Mouse (Mus musculus) limb, embryonic 12.5 days (tissue): ENCODE data around the gene Mrpl41. TPM values are rescaled to one million over a fixed set of nuclear protein-coding genes. Genes with fewer than 3 reads are reported as not detected.
"Not testable (repeated sequence)": the region's sequence is repeated elsewhere in the genome, so short reads cannot be mapped to it uniquely, and the experiment has no call there.

Source experiments
- ATAC-seq: fragments of 200-750 bp; cut with Nextera tagmentation; 2 replicates; pipeline ENCODE4 v1.8.0; 2017; ENCODE audit warnings: low read depth, moderate TSS enrichment; ENCODE audit not compliant: insufficient number of reproducible peaks, insufficient read depth, low FRiP score, low TSS enrichment
- H3K27ac ChIP-seq: fragments of 300-500 bp; sonication (generic); 2 replicates; pipeline ENCODE4 v1.5.1; 2016; ENCODE audit warnings: mild to moderate bottlenecking, moderate library complexity
- H3K27me3 ChIP-seq: fragments of 300-500 bp; sonication (generic); 2 replicates; pipeline ENCODE4 v1.6.1; 2016; ENCODE audit warnings: mild to moderate bottlenecking, moderate library complexity
- H3K36me3 ChIP-seq: fragments of 300-500 bp; sonication (generic); 2 replicates; pipeline ENCODE4 v1.6.1; 2016; ENCODE audit warnings: mild to moderate bottlenecking, moderate library complexity
- H3K4me1 ChIP-seq: fragments of 300-500 bp; sonication (generic); replicated peaks from 2 replicates; pipeline ENCODE4 v1.6.1; 2016
- H3K4me2 ChIP-seq: fragments of 300-500 bp; sonication (generic); 2 replicates; pipeline ENCODE4 v1.6.1; 2016; ENCODE audit warnings: mild to moderate bottlenecking, moderate library complexity
- H3K4me3 ChIP-seq: fragments of 300-500 bp; sonication (generic); replicated peaks from 2 replicates; pipeline ENCODE4 v1.5.1; 2016; ENCODE audit warnings: mild to moderate bottlenecking
- H3K9ac ChIP-seq: fragments of 300-500 bp; sonication (generic); replicated peaks from 2 replicates; pipeline ENCODE4 v1.6.1; 2016; ENCODE audit warnings: mild to moderate bottlenecking, moderate library complexity
- H3K9me3 ChIP-seq: fragments of 300-500 bp; sonication (generic); 2 replicates; pipeline ENCODE4 v1.6.1; 2016; ENCODE audit warnings: mild to moderate bottlenecking, moderate library complexity
- WGBS: fragments of 180-500 bp; shearing (Covaris S2); methylation state at CpG from one replicate; pipeline ENCODE4 v1.1.7; 2016; 5-methylcytosine and 5-hydroxymethylcytosine counted together
- polyA plus RNA-seq: library from polyadenylated mRNA; unstranded; fragments of >200 nt; fragmentation: Nextera tagmentation; extraction: Ambion mirVana; gene quantifications from 2 replicates; pipeline ENCODE4 v1.2.1, GENCODE M21; 2016

Gene Mrpl41
- polyA plus RNA-seq, 1 experiment from 2014 or later, result 132 TPM

DNA sequence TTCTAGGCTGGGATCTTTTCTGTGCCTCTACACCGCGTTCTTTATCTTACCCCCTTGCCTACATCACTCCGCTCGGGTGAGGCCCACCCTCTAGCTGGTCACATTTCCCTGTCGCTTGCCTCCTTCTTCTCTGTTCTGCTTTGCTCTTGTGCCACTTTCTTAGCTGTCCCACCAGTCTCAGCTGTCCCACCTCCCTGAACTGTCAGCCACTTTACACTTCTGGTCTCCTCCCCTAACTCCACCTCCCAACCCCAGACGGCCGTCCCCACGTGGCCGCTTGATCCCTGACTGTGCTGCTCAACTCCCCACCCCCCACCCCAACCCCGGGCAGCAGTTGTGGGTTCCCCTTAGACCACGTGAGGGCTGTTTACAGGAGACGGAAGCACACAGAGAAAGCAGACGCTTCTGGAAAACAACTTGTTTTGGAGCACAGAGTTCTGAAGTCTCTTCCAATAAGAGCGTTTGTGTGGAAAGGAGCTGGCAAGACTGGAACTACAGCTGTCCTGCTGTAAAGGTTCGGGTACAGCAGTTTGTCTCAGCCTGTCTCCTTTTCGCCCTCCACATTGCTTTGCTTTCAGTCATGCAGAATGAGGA is 903 bp upstream of the Mrpl41 start, which contains the start of gene Pnpla7:
Pnpla7 (plus strand) TSS at position 330 of the 594 bp plus-strand sequence.
- peak within 1 kb of the TSS; percentile 94 for H3K4me2 ChIP-seq
- no peaks in the 10 kb centered on the region for H3K27me3 ChIP-seq
- H3K4me1 ChIP-seq, result peaks cover 16% of the 10 kb centered on the region
- ATAC-seq, result peak; percentile 50
- 1% methylated on average over 16 of the region's 16 CpGs for WGBS
- H3K9ac ChIP-seq, result peak within 1 kb of the TSS; percentile 79
- H3K36me3 ChIP-seq, result peaks cover 26% of the 10 kb centered on the region
- peak within 1 kb of the TSS; percentile 74 for H3K4me3 ChIP-seq
- peak within 1 kb of the TSS; percentile 90 for H3K27ac ChIP-seq
- H3K9me3 ChIP-seq, result no peaks in the 10 kb centered on the region

DNA sequence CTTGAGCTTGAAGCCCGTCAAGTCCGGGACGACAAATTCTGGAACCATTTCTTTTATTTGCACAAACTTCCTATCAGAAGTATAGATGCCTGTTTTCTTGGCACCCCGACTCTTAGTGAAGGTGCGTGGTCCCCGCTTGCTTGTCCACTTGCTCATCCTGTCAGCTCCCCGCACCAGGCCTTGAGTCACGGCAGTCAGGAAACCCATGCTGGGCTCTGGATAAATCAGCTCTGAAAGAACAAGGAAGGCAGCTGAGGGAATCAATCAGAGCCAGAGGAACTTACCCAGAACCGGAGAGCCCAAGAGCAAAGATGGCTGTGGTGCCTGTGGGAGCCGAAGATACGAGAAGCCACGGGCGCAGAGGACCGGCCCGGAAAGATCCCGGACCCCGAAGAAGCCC is 446 bp downstream of the Mrpl41 start:
- H3K9ac ChIP-seq, result peak overlapping the region; percentile 79
- not testable (repeated sequence) for H3K27me3 ChIP-seq, H3K9me3 ChIP-seq, ATAC-seq
- H3K36me3 ChIP-seq, result peaks cover 39% of the 10 kb centered on the region
- 2% methylated on average over 17 of the region's 17 CpGs for WGBS
- H3K4me2 ChIP-seq, result peak overlapping the region; percentile 94
- H3K4me3 ChIP-seq, result peak overlapping the region; percentile 74
- peak overlapping the region; percentile 64 for H3K27ac ChIP-seq
- peaks cover 16% of the 10 kb centered on the region for H3K4me1 ChIP-seq

DNA sequence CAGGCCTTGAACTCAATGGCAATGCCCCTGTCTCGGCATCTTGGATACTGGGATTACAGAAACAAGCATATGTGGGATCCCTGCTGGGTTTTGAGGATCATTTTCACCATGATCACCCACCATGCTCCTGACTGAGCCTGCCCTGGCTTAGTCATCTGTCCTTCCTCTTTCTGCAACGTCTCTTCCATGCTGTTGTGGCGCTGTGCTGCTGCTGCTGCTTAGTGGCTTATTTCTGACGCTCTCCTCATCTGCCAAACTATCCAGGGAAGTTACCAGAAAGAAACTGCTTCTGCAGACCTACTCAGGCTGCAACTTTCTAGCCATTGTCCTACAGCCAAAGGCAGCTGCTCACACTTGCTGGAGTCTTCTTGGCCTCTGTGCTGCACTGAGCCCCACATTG is 4.5 kb downstream of the Mrpl41 start:
- 81% methylated on average over 4 of the region's 4 CpGs for whole genome bisulfite sequencing
- Histone ChIP-seq H3K36me3 (peaks cover 78% of the 10 kb centered on the region), H3K9me3 (no peaks in the 10 kb centered on the region), H3K4me2 (no peak overlapping the region), H3K9ac (no peak overlapping the region), H3K27ac (no peak overlapping the region), H3K4me3 (no peak overlapping the region), H3K4me1 (peaks cover 12% of the 10 kb centered on the region), H3K27me3 (no peaks in the 10 kb centered on the region)
- no peak for ATAC-seq

- 0 out of 2 replicates have a peak within 1 kb of the TSS, but pooled peaks have one; percentile 58 for H3K27ac ChIP-seq
- no peaks in the 10 kb centered on the region for H3K27me3 ChIP-seq
- H3K36me3 ChIP-seq, result peaks cover 78% of the 10 kb centered on the region
- peak within 1 kb of the TSS; percentile 81 for H3K4me3 ChIP-seq
- no peaks in the 10 kb centered on the region for H3K9me3 ChIP-seq
- H3K9ac ChIP-seq, result peak within 1 kb of the TSS; percentile 86
- peak within 1 kb of the TSS; percentile 73 for H3K4me2 ChIP-seq
- WGBS, result 2% methylated on average over 28 of the region's 28 CpGs
- peaks cover 11% of the 10 kb centered on the region for H3K4me1 ChIP-seq
- peak; percentile 84 for ATAC-seq
Observed at GRCm38 (mm10) chr2:24962304-24963000, 12.4 kb downstream of the Mrpl41 start, which contains the start of gene Dph7. Dph7 (plus strand) TSS chr2:24962400.

- Histone ChIP-seq H3K9me3 (no peaks in the 10 kb centered on the region), H3K4me1 (peaks cover 11% of the 10 kb centered on the region), H3K27ac (no peak overlapping the region), H3K36me3 (peaks cover 79% of the 10 kb centered on the region), H3K9ac (no peak overlapping the region), H3K27me3 (no peaks in the 10 kb centered on the region), H3K4me2 (no peak overlapping the region), H3K4me3 (no peak overlapping the region)
- 36% methylated on average over 3 of the region's 3 CpGs for WGBS
- ATAC-seq, result no peak
Observed at GRCm38 (mm10) chr2:24960910-24961309, 14.0 kb downstream of the Mrpl41 start.

DNA sequence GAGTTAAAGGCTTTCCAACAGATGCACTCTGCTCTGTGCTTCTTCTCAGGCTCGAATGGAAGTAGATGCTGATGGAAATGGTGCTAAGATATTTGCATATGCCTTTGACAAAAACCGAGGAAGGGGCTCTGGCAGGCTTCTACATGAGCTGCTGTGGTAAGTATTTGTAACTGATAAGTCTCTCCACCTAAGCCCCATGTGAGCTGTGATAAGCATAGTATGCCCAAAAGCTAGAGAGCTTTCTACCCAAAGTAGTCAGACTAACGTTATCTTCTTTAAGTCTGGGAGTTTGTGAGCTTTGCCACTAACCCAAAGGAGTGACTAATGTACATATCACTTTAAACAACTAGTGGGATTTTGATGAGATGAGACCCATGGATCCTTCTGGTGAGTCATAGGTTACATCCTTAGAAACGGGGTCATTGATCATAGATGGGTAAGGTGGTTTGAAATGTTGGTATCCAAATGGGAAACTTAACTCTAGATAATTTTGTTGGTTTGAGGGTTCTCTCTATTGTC is 22.3 kb downstream of the Mrpl41 start:
- Histone ChIP-seq H3K4me2 (no peak overlapping the region), H3K36me3 (peaks cover 59% of the 10 kb centered on the region), H3K9me3 (no peaks in the 10 kb centered on the region), H3K27ac (no peak overlapping the region), H3K9ac (no peak overlapping the region), H3K4me1 (peaks cover 14% of the 10 kb centered on the region), H3K27me3 (no peaks in the 10 kb centered on the region), H3K4me3 (no peak overlapping the region)
- no peak for ATAC-seq
- 86% methylated on average over 4 of the region's 4 CpGs for WGBS

DNA sequence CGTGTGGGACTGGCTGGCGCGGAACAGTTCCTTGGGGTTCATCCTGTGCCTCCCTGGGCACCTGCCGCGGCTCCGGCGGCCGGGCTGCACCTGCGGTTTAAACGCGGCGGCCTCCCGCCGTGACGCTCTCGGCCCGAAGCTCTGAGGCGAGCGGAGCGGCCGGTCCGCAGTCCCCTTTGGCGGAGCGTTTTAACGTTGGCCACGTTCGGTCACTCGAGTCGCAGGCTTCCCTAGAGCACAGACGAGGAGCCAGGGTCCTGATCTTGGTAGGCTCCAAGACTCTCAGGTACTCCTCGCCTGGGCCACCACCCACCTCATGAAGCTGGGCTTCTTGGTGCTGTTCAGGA is 24.7 kb downstream of the Mrpl41 start:
- Histone ChIP-seq H3K27ac (peak overlapping the region; percentile 79), H3K4me3 (peak overlapping the region; percentile 99), H3K9ac (peak overlapping the region; percentile 93), H3K4me1 (peaks cover 14% of the 10 kb centered on the region), H3K9me3 (no peaks in the 10 kb centered on the region), H3K27me3 (no peaks in the 10 kb centered on the region), H3K4me2 (peak overlapping the region; percentile 93), H3K36me3 (peaks cover 35% of the 10 kb centered on the region)
- ATAC-seq, result no peak
- under 1% methylated on average over 31 of the region's 31 CpGs for WGBS

- H3K4me1 ChIP-seq, result peaks cover 14% of the 10 kb centered on the region
- H3K9ac ChIP-seq, result peak within 1 kb of the TSS; percentile 93
- H3K27ac ChIP-seq, result peak within 1 kb of the TSS; percentile 79
- peaks cover 29% of the 10 kb centered on the region for H3K36me3 ChIP-seq
- no peaks in the 10 kb centered on the region for H3K9me3 ChIP-seq
- under 1% methylated on average over 93 of the region's 108 CpGs for WGBS
- H3K27me3 ChIP-seq, result no peaks in the 10 kb centered on the region
- peak; percentile 98 for ATAC-seq
- peak within 1 kb of the TSS; percentile 99 for H3K4me3 ChIP-seq
- peak within 1 kb of the TSS; percentile 93 for H3K4me2 ChIP-seq
Observed at GRCm38 (mm10) chr2:24949421-24950188, 25.3 kb downstream of the Mrpl41 start, which contains the start of gene Zmynd19. Zmynd19 (plus strand) TSS chr2:24949792.

DNA sequence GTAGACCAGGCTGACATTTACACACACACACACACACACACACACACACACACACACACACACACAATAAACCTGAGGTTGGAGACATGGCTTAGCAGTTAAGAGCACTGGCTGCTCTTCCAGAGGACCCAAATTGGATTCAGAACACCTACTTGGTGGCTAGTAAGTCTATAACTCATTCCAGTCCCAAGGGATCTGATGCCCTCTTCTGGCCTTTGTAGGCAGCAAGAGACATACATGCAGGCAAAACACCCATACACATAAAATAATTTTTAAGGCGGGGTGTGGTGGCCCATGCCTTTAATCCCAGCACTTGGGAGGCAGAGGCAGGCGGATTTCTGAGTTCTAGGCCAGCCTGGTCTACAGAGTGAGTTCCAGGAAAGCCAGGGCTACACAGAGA is 30.6 kb downstream of the Mrpl41 start:
- H3K27me3 ChIP-seq, H3K27ac ChIP-seq, ATAC-seq, H3K9me3 ChIP-seq, H3K9ac ChIP-seq, H3K4me2 ChIP-seq, H3K4me3 ChIP-seq, H3K36me3 ChIP-seq, H3K4me1 ChIP-seq: not testable (repeated sequence)
- 46% methylated on average over 2 of the region's 2 CpGs for WGBS

GRCm38 (mm10) chr2:24942092-24942491 is 32.8 kb downstream of the Mrpl41 start:
- H3K9ac ChIP-seq, result no peak overlapping the region
- H3K27ac ChIP-seq, result no peak overlapping the region
- no peak for ATAC-seq
- H3K36me3 ChIP-seq, result no peaks in the 10 kb centered on the region
- H3K27me3 ChIP-seq, result no peaks in the 10 kb centered on the region
- H3K4me2 ChIP-seq, result no peak overlapping the region
- no peaks in the 10 kb centered on the region for H3K4me1 ChIP-seq
- H3K9me3 ChIP-seq, result no peaks in the 10 kb centered on the region
- 80% methylated on average over 4 of the region's 4 CpGs for WGBS
- no peak overlapping the region for H3K4me3 ChIP-seq
